Mouse (Mus musculus): Measurements from ENCODE around the gene Ddn. TPM values are rescaled to one million over a fixed set of nuclear protein-coding genes. Genes with fewer than 3 reads are reported as not detected.

The Ddn gene
- polyA plus RNA-seq, 1 experiment = 0.26 TPM

- peak; percentile 85 for DNase-seq
- Histone ChIP-seq H3K27me3 (ENCODE audit: control insufficient read depth, insufficient read depth, low read length) (no peaks in the 10 kb centered on the region), H3K4me1 (replicated peaks; ENCODE audit: control insufficient read depth, insufficient read depth, low read length) (peaks cover 18% of the 10 kb centered on the region), H3K36me3 (ENCODE audit: control insufficient read depth, insufficient read depth, low read length) (0 out of 2 replicates have a peak, but pooled peaks cover 3% of the 10 kb centered on the region), H3K27ac (ENCODE audit: control insufficient read depth, insufficient read depth, low read length) (peak overlapping the region; percentile 5; the same call in 1 of the 2 replicates), H3K4me3 (ENCODE audit: control insufficient read depth, insufficient read depth, low read length) (peak overlapping the region; percentile 66)
- no peak for TF ChIP-seq POLR2A (IDR thresholded peaks at IDR 0.05; ENCODE audit: control insufficient read depth, extremely low read depth, insufficient read depth, low read length, poor library complexity)
- TF ChIP-seq CTCF (IDR thresholded peaks at IDR 0.05; ENCODE audit: borderline replicate concordance, control insufficient read depth, extremely low read depth, insufficient read depth, low read length, poor library complexity) = no peak
- WGBS = 1% methylated on average over 24 of the region's 24 CpGs
Observed at GRCm38 (mm10) chr15:98762201-98762621, 47.1 kb downstream of the Ddn start.

DNA sequence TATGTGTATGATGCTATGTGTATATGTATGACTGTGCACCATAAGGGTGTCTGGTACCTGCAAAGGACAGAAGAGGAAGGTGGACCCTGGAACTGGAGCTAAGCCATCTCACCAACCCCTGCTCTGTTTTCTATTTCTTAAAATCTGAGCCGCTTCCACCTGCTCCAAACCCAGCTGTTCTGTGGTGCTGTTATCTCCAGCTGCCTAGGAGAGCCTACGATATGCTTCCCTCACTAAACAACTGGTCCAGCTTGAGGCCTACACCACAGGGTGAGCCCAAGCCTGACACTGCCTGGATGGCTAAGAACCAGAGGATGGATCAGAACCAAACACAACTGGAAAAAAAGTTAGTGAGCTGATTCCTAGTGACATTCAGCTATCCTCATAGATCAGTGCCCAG, 55.2 kb downstream of the Ddn start:
- DNase-seq = no peak
- no peak for TF ChIP-seq CTCF (IDR thresholded peaks at IDR 0.05; ENCODE audit: borderline replicate concordance, control insufficient read depth, extremely low read depth, insufficient read depth, low read length, poor library complexity)
- TF ChIP-seq POLR2A (IDR thresholded peaks at IDR 0.05; ENCODE audit: control insufficient read depth, extremely low read depth, insufficient read depth, low read length, poor library complexity) = no peak
- 88% methylated on average over 2 of the region's 2 CpGs for WGBS
- Histone ChIP-seq H3K4me1 (replicated peaks; ENCODE audit: control insufficient read depth, insufficient read depth, low read length) (peaks cover 5% of the 10 kb centered on the region), H3K4me3 (ENCODE audit: control insufficient read depth, insufficient read depth, low read length) (no peak overlapping the region), H3K27ac (ENCODE audit: control insufficient read depth, insufficient read depth, low read length) (no peak overlapping the region), H3K27me3 (ENCODE audit: control insufficient read depth, insufficient read depth, low read length) (no peaks in the 10 kb centered on the region), H3K36me3 (ENCODE audit: control insufficient read depth, insufficient read depth, low read length) (no peaks in the 10 kb centered on the region)

Other genes with a start within 250 kb of the Ddn start
- gene Ccnt1, start 238.6 kb downstream of the Ddn start, polyA plus RNA-seq (2012; rRNA removed) = 26.8 and 32.0 TPM in 2 replicates
- 0.31 TPM in 1 of 2 replicates, not detected in the other for gene 4930415O20Rik, start 238.5 kb downstream of the Ddn start, polyA plus RNA-seq (2012; rRNA removed)
- gene Adcy6, start 199.4 kb downstream of the Ddn start, polyA plus RNA-seq (2012; rRNA removed) = 211 and 230 TPM in 2 replicates
- gene Cacnb3, start 178.7 kb downstream of the Ddn start, polyA plus RNA-seq (2012; rRNA removed) = 102 and 127 TPM in 2 replicates
- 59.7 and 65.5 TPM in 2 replicates for gene Ddx23, start 146.6 kb downstream of the Ddn start, polyA plus RNA-seq (2012; rRNA removed)
- 2.6 and 2.8 TPM in 2 replicates for gene Rnd1, start 132.0 kb downstream of the Ddn start, polyA plus RNA-seq (2012; rRNA removed)
- 0.04 and 0.09 TPM in 2 replicates for gene Ccdc65, start 101.3 kb downstream of the Ddn start, polyA plus RNA-seq (2012; rRNA removed)
- gene Fkbp11, start 81.3 kb downstream of the Ddn start, polyA plus RNA-seq (2012; rRNA removed) = 2.1 and 3.1 TPM in 2 replicates
- gene Arf3, start 46.3 kb downstream of the Ddn start, polyA plus RNA-seq (2012; rRNA removed) = 165 and 182 TPM in 2 replicates
- gene Wnt10b, start 31.3 kb downstream of the Ddn start, polyA plus RNA-seq (2012; rRNA removed) = 3.4 and 3.9 TPM in 2 replicates
- 0.07 and 0.22 TPM in 2 replicates for gene Wnt1, start 19.6 kb downstream of the Ddn start, polyA plus RNA-seq (2012; rRNA removed)
- gene Prkag1, start 22.0 kb upstream of the Ddn start, polyA plus RNA-seq (2012; rRNA removed) = 90.7 and 105 TPM in 2 replicates
- gene Kmt2d, start 61.7 kb upstream of the Ddn start, polyA plus RNA-seq (2012; rRNA removed) = 69.1 and 93.4 TPM in 2 replicates
- gene Rhebl1, start 85.0 kb upstream of the Ddn start, polyA plus RNA-seq (2012; rRNA removed) = 8.0 and 9.8 TPM in 2 replicates
- 1.1 and 2.6 TPM in 2 replicates for gene Dhh, start 89.0 kb upstream of the Ddn start, polyA plus RNA-seq (2012; rRNA removed)
- 390 and 404 TPM in 2 replicates for gene Lmbr1l, start 108.7 kb upstream of the Ddn start, polyA plus RNA-seq (2012; rRNA removed)
- 3,866 and 5,106 TPM in 2 replicates for gene Tuba1b, start 125.1 kb upstream of the Ddn start, polyA plus RNA-seq (2012; rRNA removed)
- gene Gm49450, start 144.1 kb upstream of the Ddn start, polyA plus RNA-seq (2012; rRNA removed) = 82.1 and 153 TPM in 2 replicates
- 373 and 432 TPM in 2 replicates for gene Tuba1a, start 144.2 kb upstream of the Ddn start, polyA plus RNA-seq (2012; rRNA removed)
- 294 and 330 TPM in 2 replicates for gene Tuba1c, start 220.4 kb upstream of the Ddn start, polyA plus RNA-seq (2012; rRNA removed)
- gene Prph, start 245.7 kb upstream of the Ddn start, polyA plus RNA-seq (2012; rRNA removed) = 1.9 and 2.3 TPM in 2 replicates

All from thymus, adult 2 months (tissue).